Mouse (Mus musculus) liver, postnatal 0 days (tissue): ENCODE results near the gene Olfr765. TPM values are rescaled to one million over a fixed set of nuclear protein-coding genes. Genes with fewer than 3 reads are reported as not detected.
"Not testable (repeated sequence)": the region's sequence is repeated elsewhere in the genome, so short reads cannot be mapped to it uniquely, and the experiment has no call there.

Experiments
- ATAC-seq: fragments of 200-750 bp; cut with Nextera tagmentation; 2 replicates; pipeline ENCODE4 v1.8.0; 2017; ENCODE audit warnings: mild to moderate bottlenecking, moderate library complexity
- DNase-seq: peaks from one replicate; pipeline ENCODE4 v3.0.0-alpha.2; 2016
- H3K27ac ChIP-seq: fragments of 300-500 bp; sonication (generic); 2 replicates; pipeline ENCODE4 v1.5.1; 2014; ENCODE audit warnings: antibody characterized with exemption, moderate library complexity, mild to moderate bottlenecking, low read depth
- H3K27me3 ChIP-seq: fragments of 300-500 bp; sonication (generic); 2 replicates; pipeline ENCODE4 v1.6.1; 2014; ENCODE audit warnings: low read length, control low read depth, mixed read lengths; ENCODE audit not compliant: insufficient read depth
- H3K36me3 ChIP-seq: fragments of 300-500 bp; sonication (generic); replicated peaks from 2 replicates; pipeline ENCODE4 v1.6.1; 2014; ENCODE audit warnings: mild to moderate bottlenecking, control low read depth, low read length, moderate library complexity, mixed read lengths; ENCODE audit not compliant: insufficient read depth
- H3K4me1 ChIP-seq: fragments of 300-500 bp; sonication (generic); 2 replicates; pipeline ENCODE4 v1.6.1; 2014; ENCODE audit warnings: antibody characterized with exemption, mild to moderate bottlenecking, control low read depth; ENCODE audit not compliant: insufficient read depth
- H3K4me2 ChIP-seq: fragments of 300-500 bp; sonication (generic); 2 replicates; pipeline ENCODE4 v1.6.1; 2014; ENCODE audit warnings: low read depth, mild to moderate bottlenecking, low read length, moderate library complexity, mixed read lengths
- H3K4me3 ChIP-seq: fragments of 300-500 bp; sonication (generic); 2 replicates; pipeline ENCODE4 v1.5.1; 2014; ENCODE audit warnings: low read depth, low read length
- H3K9ac ChIP-seq: fragments of 300-500 bp; sonication (generic); replicated peaks from 2 replicates; pipeline ENCODE4 v1.6.1; 2014; ENCODE audit warnings: mild to moderate bottlenecking, moderate library complexity
- H3K9me3 ChIP-seq: fragments of 300-500 bp; sonication (generic); 2 replicates; pipeline ENCODE4 v1.6.1; 2016; ENCODE audit warnings: mild to moderate bottlenecking, control low read depth, low read length, mixed read lengths
- CTCF ChIP-seq: sonication (generic); IDR thresholded peaks from 2 replicates; pipeline ENCODE4 v1.5.1; 2016; ENCODE audit warnings: antibody characterized with exemption, low read depth
- EP300 ChIP-seq: IDR thresholded peaks from 2 replicates; pipeline ENCODE4 v1.6.1; 2016; ENCODE audit warnings: antibody characterized with exemption, low read depth, mild to moderate bottlenecking
- WGBS: fragments of 180-500 bp; shearing (Covaris S2); extraction: QIAGEN DNeasy Blood & Tissue Kit; methylation state at CpG from one replicate; pipeline ENCODE4 v1.1.7; 2014; ENCODE audit not compliant: insufficient replicate concordance; 5-methylcytosine and 5-hydroxymethylcytosine counted together
- polyA plus RNA-seq: library from polyadenylated mRNA; unstranded; fragments of >200 nt; fragmentation: Nextera tagmentation; extraction: Ambion mirVana; gene quantifications from 2 replicates; pipeline ENCODE4 v1.2.1, GENCODE M21; 2015

The Olfr765 gene
- polyA plus RNA-seq, result not detected in 2 replicates

DNA sequence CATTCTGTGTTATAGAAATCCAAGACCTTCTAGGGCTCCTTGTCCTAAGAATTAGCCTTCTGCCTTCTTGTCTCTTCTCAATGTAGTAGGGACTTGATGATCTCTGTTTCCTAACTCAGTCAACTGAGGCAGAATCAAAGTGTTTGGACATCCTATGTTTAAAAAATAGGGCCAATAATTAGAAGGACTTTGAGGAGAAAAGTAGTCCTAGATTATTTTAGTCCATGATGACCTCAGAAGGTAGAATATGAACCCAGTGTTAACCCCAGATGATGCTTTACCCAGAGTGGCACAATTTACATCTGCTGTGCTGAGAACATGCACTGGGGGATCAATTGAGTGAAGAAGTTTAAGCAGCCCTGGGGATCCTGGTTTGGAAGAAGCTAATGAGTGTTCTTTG, at the start of gene Olfr765:
Olfr765 (minus strand) TSS at position 101 of the 400 bp plus-strand sequence.
- not testable (repeated sequence) for H3K4me3 ChIP-seq, DNase-seq, H3K4me1 ChIP-seq, ATAC-seq, H3K9ac ChIP-seq, H3K9me3 ChIP-seq, H3K27ac ChIP-seq, H3K4me2 ChIP-seq, H3K27me3 ChIP-seq, H3K36me3 ChIP-seq

DNA sequence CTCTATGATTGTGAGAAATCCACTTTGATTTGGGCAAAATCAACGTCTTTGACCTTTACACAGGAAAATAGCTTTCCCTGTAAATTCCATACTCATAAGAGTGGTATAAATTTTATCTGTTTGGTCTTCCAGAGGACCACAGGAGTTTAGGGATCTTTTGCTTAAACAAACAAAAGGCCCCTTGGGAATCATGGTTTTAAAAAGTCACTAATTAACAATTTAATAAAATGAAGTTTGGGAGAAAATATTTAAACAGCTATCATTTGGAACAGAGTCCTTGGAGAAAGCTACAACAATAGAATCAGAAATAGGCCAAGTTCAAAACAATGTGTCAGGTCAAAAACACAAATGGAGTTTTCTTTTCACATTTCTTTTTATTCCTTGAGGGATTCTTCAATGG, 49.5 kb upstream of the Olfr765 start, which contains the start of gene Olfr768:
Olfr768 (minus strand) TSS at position 101 of the 400 bp plus-strand sequence.
- H3K9ac ChIP-seq, result no peak within 1 kb of the TSS
- H3K4me1 ChIP-seq, result no peaks in the 10 kb centered on the region
- no peak within 1 kb of the TSS for H3K27ac ChIP-seq
- H3K36me3 ChIP-seq, result no peaks in the 10 kb centered on the region
- H3K4me3 ChIP-seq, result no peak within 1 kb of the TSS
- no peak within 1 kb of the TSS for H3K4me2 ChIP-seq
- no peak for DNase-seq
- 62% methylated on average over 1 of the region's 1 CpGs for WGBS
- no peak for TF ChIP-seq EP300
- TF ChIP-seq CTCF, result no peak
- H3K27me3 ChIP-seq, result no peaks in the 10 kb centered on the region
- no peak for ATAC-seq
- no peaks in the 10 kb centered on the region for H3K9me3 ChIP-seq

DNA sequence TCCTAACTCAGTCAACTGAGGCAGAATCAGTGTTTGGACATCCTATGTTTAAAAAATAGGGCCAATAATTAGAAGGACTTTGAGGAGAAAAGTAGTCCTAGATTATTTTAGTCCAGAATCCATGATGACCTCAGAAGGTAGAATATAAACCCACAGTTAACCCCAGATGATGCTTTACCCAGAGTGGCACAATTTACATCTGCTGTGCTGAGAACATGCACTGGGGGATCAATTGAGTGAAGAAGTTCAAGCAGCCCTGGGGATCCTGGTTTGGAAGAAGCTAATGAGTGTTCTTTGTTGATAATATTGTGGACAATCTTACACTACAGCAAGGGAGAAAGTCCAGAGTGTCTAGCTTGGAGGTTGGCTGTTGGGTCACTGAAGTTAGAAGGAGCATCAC, 33.0 kb upstream of the Olfr765 start, which contains the start of gene Olfr767:
Olfr767 (minus strand) TSS at position 101 of the 400 bp plus-strand sequence.
- not testable (repeated sequence) for H3K4me3 ChIP-seq, DNase-seq, H3K4me2 ChIP-seq, H3K27ac ChIP-seq, H3K4me1 ChIP-seq, H3K27me3 ChIP-seq, H3K9me3 ChIP-seq, H3K9ac ChIP-seq, ATAC-seq, H3K36me3 ChIP-seq

DNA sequence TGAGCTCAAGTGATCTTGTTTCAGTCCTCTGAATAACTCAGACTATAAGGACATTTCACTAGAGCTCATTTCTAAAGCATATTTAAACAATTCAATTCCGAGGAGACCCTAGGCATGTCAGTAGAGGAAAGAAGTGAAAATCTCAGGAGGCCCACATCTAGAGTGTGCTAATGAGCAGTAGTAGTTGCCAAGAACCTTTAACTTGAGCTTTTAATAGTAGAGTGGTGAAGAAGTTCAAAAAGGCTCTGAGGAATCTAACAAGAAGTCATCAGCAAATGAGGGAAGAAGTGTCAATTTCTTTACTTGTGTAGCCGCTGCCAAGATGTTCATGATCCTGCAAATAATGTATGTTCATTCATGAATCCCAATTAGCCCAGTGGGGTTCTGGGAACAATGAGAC, 19.1 kb upstream of the Olfr765 start, which contains the start of gene Olfr766-ps1:
Olfr766-ps1 (minus strand) TSS at position 101 of the 400 bp plus-strand sequence.
- no peak for ATAC-seq
- Histone ChIP-seq H3K36me3 (no peaks in the 10 kb centered on the region), H3K9me3 (no peaks in the 10 kb centered on the region), H3K9ac (no peak within 1 kb of the TSS), H3K27ac (no peak within 1 kb of the TSS), H3K4me1 (no peaks in the 10 kb centered on the region), H3K4me3 (no peak within 1 kb of the TSS), H3K4me2 (no peak within 1 kb of the TSS), H3K27me3 (no peaks in the 10 kb centered on the region)
- DNase-seq, result no peak
- no peak for TF ChIP-seq EP300
- no peak for TF ChIP-seq CTCF
- 66% methylated on average over 2 of the region's 2 CpGs for WGBS

DNA sequence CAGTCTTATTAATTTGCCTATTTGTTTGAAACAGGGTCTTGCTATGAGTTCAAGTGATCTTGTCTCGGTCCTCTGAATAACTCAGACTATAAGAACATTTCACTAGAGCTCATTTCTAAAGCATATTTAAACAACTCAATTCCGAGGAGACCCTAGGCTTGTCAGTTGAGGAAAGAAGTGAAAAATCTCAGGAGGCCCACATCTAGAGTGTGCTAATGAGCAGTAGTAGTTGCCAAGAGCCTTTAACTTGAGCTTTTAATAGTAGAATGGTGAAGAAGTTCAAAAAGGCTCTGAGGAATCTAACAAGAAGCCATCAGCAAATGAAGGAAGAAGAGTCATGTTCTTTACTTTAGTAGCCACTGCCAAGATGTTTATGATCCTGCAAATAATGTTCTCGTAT, 10.0 kb downstream of the Olfr765 start, which contains the start of gene Olfr764-ps1:
Olfr764-ps1 (minus strand) TSS at position 101 of the 400 bp plus-strand sequence.
- H3K9ac ChIP-seq, result no peak within 1 kb of the TSS
- DNase-seq, result no peak
- H3K4me1 ChIP-seq, result no peaks in the 10 kb centered on the region
- ATAC-seq, result no peak
- no peaks in the 10 kb centered on the region for H3K9me3 ChIP-seq
- no peaks in the 10 kb centered on the region for H3K27me3 ChIP-seq
- no peak within 1 kb of the TSS for H3K4me3 ChIP-seq
- H3K27ac ChIP-seq, result no peak within 1 kb of the TSS
- 66% methylated on average over 3 of the region's 3 CpGs for WGBS
- no peak for TF ChIP-seq CTCF
- no peak for TF ChIP-seq EP300
- no peaks in the 10 kb centered on the region for H3K36me3 ChIP-seq
- no peak within 1 kb of the TSS for H3K4me2 ChIP-seq

DNA sequence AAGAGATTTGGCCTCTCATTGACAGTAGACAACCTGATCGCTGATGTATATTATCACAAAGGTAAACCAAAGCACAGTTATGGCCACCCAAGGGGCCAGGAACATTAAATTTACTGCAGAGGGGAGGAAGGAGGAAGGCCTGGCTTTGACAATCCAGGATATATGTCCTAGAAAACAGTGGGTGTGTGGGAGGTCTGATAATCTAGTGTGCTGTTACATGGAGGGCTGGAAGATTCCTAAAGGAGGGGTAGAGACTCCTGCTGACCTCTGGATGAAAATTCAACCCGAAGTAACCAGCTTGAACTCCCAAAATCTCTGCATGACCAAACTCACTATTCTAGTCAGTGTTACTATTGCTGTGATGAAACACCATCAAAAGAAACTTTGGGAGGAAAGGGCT, 21.5 kb downstream of the Olfr765 start:
- H3K27ac ChIP-seq, result no peak overlapping the region
- DNase-seq, result no peak
- H3K9me3 ChIP-seq, result no peaks in the 10 kb centered on the region
- H3K36me3 ChIP-seq, result no peaks in the 10 kb centered on the region
- no peak overlapping the region for H3K9ac ChIP-seq
- H3K4me1 ChIP-seq, result no peaks in the 10 kb centered on the region
- ATAC-seq, result no peak
- H3K4me3 ChIP-seq, result no peak overlapping the region
- no peak overlapping the region for H3K4me2 ChIP-seq
- H3K27me3 ChIP-seq, result no peaks in the 10 kb centered on the region
- WGBS, result 67% methylated on average over 2 of the region's 2 CpGs
- TF ChIP-seq CTCF (no peak), EP300 (no peak)
